Mouse (Mus musculus) G1E (cell line): ENCODE data around the gene Chaf1a.

ENCODE experiments used
- CTCF ChIP-seq: IDR thresholded peaks from 2 replicates; pipeline ENCODE4 v1.5.1; 2012; ENCODE audit warnings: low read depth, low read length, inconsistent platforms, mixed read lengths
- GATA1 ChIP-seq: IDR thresholded peaks from 2 replicates; pipeline ENCODE4 v1.6.1; 2012; ENCODE audit warnings: borderline replicate concordance, low read length, inconsistent platforms, mixed read lengths
- GATA2 ChIP-seq: IDR thresholded peaks from 2 replicates; pipeline ENCODE4 v1.6.1; 2012; ENCODE audit warnings: low read depth, low read length, inconsistent platforms, borderline replicate concordance
- TAL1 ChIP-seq: conservative IDR thresholded peaks from 2 replicates; pipeline ENCODE4 v1.6.1; 2012; ENCODE audit warnings: low read depth, low read length, inconsistent platforms, mixed read lengths

DNA sequence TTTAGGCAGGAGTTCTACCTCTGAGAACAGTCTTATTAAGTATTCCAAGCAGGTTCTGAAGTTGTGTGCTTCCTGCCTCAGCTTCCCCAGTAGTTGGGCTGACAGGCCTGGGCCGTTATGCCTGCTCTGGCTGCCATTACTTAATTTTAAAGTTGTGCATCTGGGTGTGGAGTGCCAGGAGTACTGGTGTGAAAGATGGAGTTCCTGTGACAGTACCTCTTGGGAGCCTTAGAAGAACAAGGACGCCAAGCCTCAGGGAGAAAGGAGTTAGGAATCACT is 30.3 kb upstream of the Chaf1a start:
- no peak for TF ChIP-seq CTCF
- TF ChIP-seq GATA1, result no peak
- no peak for TF ChIP-seq GATA2
- no peak for TF ChIP-seq TAL1
